7 mouse cellular contexts compared by ENCODE assay signal in the genomic region with DNA sequence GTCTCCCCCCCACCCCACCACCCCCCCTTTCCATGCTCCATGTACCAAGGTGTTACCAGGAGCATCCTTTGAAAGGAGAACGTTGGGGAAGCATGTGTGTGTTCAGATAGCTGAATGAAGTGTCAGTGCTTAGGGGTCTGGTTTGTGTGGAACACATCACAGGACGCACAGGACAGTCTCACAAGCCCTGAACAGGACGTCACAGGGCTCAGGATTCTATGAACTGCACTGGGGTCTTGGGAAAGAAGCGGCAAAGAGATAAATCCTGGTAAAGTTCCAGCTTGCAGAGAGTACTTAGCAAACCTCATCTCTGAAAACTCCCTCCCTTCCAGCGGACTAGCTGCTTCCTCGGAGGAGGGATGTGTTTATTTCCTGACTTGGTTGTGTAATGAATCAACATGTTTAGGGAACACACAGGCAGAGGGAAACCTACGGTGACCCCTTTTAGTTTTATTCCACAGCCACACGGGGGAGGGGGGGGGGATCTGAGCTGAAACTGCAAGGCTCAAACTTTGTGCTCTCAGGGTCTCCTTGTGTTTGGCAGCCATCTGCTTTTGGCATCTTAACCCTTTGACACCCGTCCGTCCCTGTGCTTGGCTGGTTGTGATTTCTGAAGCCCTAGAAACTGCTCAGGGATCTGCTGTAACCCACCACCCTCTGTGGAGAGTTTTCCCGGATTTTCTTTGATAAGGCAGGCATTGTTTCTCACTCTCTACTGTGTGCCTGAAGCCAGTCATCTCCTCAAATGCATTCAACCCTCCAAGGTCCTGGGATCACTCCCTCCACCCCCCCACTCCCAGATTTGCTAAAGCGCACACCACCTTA. TPM values are rescaled to one million over a fixed set of nuclear protein-coding genes. Genes with fewer than 3 reads are reported as not detected.
DNase-seq lines count a peak whose midpoint lies in the region; ATAC-seq and TF ChIP-seq lines count a peak whose summit lies in the region.

No protein-coding gene starts in this region.

- H3K36me3 ChIP-seq in lung, embryonic 16.5 days (ENCODE audit: control insufficient read depth, insufficient read depth, low read length): no peaks in the 10 kb centered on the region
- no peaks in the 10 kb centered on the region for H3K36me3 ChIP-seq in embryonic facial prominence, embryonic 13.5 days
- no peaks in the 10 kb centered on the region for H3K36me3 ChIP-seq in intestine, embryonic 16.5 days (ENCODE audit: control insufficient read depth, insufficient read depth, low read length)
- H3K36me3 ChIP-seq in stomach, embryonic 15.5 days: no peaks in the 10 kb centered on the region

- no peak overlapping the region for H3K27ac ChIP-seq in lung, embryonic 16.5 days (ENCODE audit: low read length)
- no peak overlapping the region for H3K27ac ChIP-seq in embryonic facial prominence, embryonic 13.5 days
- H3K27ac ChIP-seq in intestine, embryonic 16.5 days (ENCODE audit: low read length): peak overlapping the region; percentile 28; the same call in 1 of the 2 replicates
- H3K27ac ChIP-seq in stomach, embryonic 15.5 days: no peak overlapping the region

- H3K9me3 ChIP-seq in lung, embryonic 16.5 days (ENCODE audit: control insufficient read depth, low read length): no peaks in the 10 kb centered on the region
- H3K9me3 ChIP-seq in embryonic facial prominence, embryonic 13.5 days: no peaks in the 10 kb centered on the region
- H3K9me3 ChIP-seq in intestine, embryonic 16.5 days (ENCODE audit: control insufficient read depth, low read length): no peaks in the 10 kb centered on the region
- no peaks in the 10 kb centered on the region for H3K9me3 ChIP-seq in stomach, embryonic 15.5 days

- TF ChIP-seq CTCF in lung, adult 2 months (IDR thresholded peaks at IDR 0.05; ENCODE audit: insufficient read depth, low read length): no peak

- H3K9ac ChIP-seq in lung, embryonic 16.5 days (ENCODE audit: low read length): peak overlapping the region; percentile 24
- H3K9ac ChIP-seq in embryonic facial prominence, embryonic 13.5 days: 0 out of 2 replicates have a peak overlapping the region, but pooled peaks have one; percentile 32
- no peak overlapping the region for H3K9ac ChIP-seq in intestine, embryonic 16.5 days (ENCODE audit: low read depth, low read length)
- no peak overlapping the region for H3K9ac ChIP-seq in stomach, embryonic 15.5 days

- H3K4me2 ChIP-seq in lung, embryonic 16.5 days (ENCODE audit: low read depth, low read length): peak overlapping the region; percentile 57
- H3K4me2 ChIP-seq in embryonic facial prominence, embryonic 13.5 days: peak overlapping the region; percentile 78
- peak overlapping the region; percentile 58 for H3K4me2 ChIP-seq in intestine, embryonic 16.5 days (ENCODE audit: low read depth, low read length)
- H3K4me2 ChIP-seq in stomach, embryonic 15.5 days: peak overlapping the region; percentile 62

- H3K4me1 ChIP-seq in lung, embryonic 16.5 days (replicated peaks; ENCODE audit: control insufficient read depth, insufficient read depth, low read length): 0 out of 2 replicates have a peak, but pooled peaks cover 4% of the 10 kb centered on the region
- H3K4me1 ChIP-seq in lung, adult 2 months (ENCODE audit: control insufficient read depth, insufficient read depth, low read length): 0 out of 2 replicates have a peak, but pooled peaks cover 3% of the 10 kb centered on the region
- peaks cover 34% of the 10 kb centered on the region for H3K4me1 ChIP-seq in embryonic facial prominence, embryonic 13.5 days
- no peaks in the 10 kb centered on the region for H3K4me1 ChIP-seq in intestine, embryonic 16.5 days (ENCODE audit: control insufficient read depth, insufficient read depth, low read length)
- H3K4me1 ChIP-seq in stomach, embryonic 15.5 days: peaks cover 3% of the 10 kb centered on the region; the same call in 1 of the 2 replicates

- ATAC-seq in lung, embryonic 16.5 days (ENCODE audit: low read depth): peak; percentile 62
- no peak for ATAC-seq in embryonic facial prominence, embryonic 13.5 days (ENCODE audit: insufficient number of reproducible peaks, insufficient read depth, low FRiP score, low TSS enrichment, low read depth)
- ATAC-seq in intestine, embryonic 16.5 days: peak; percentile 60
- ATAC-seq in stomach, embryonic 15.5 days (ENCODE audit: insufficient read depth, low FRiP score, low read depth): peak; percentile 20; the same call in 1 of the 2 replicates

- WGBS in lung, embryonic 16.5 days: 3% methylated on average over 12 of the region's 12 CpGs
- WGBS in lung, adult 2 months: 9% methylated on average over 12 of the region's 12 CpGs
- 3% methylated on average over 12 of the region's 12 CpGs for WGBS in embryonic facial prominence, embryonic 13.5 days
- WGBS in intestine, embryonic 16.5 days: 6% methylated on average over 12 of the region's 12 CpGs
- 3% methylated on average over 12 of the region's 12 CpGs for WGBS in stomach, embryonic 15.5 days

- H3K27me3 ChIP-seq in lung, embryonic 16.5 days (ENCODE audit: control insufficient read depth, insufficient read depth, low read depth, low read length): peaks cover 7% of the 10 kb centered on the region
- peaks cover 46% of the 10 kb centered on the region for H3K27me3 ChIP-seq in embryonic facial prominence, embryonic 13.5 days
- peaks cover 11% of the 10 kb centered on the region; the same call in 1 of the 2 replicates for H3K27me3 ChIP-seq in intestine, embryonic 16.5 days (replicated peaks; ENCODE audit: control insufficient read depth, insufficient read depth, low read length)
- 0 out of 2 replicates have a peak, but pooled peaks cover 12% of the 10 kb centered on the region for H3K27me3 ChIP-seq in stomach, embryonic 15.5 days (replicated peaks)

- no peak for TF ChIP-seq POLR2A in lung, adult 2 months (IDR thresholded peaks at IDR 0.05; ENCODE audit: borderline replicate concordance, extremely low read depth, low read depth, low read length)

- peak overlapping the region; percentile 21 for H3K4me3 ChIP-seq in lung, embryonic 16.5 days (ENCODE audit: low read length)
- no peak overlapping the region for H3K4me3 ChIP-seq in lung, adult 2 months (replicated peaks; ENCODE audit: extremely low read depth, low read depth, low read length)
- peak overlapping the region; percentile 47 for H3K4me3 ChIP-seq in embryonic facial prominence, embryonic 13.5 days
- H3K4me3 ChIP-seq in intestine, embryonic 16.5 days (ENCODE audit: low read length): peak overlapping the region; percentile 42
- peak overlapping the region; percentile 16; the same call in 1 of the 2 replicates for H3K4me3 ChIP-seq in stomach, embryonic 15.5 days (replicated peaks)

- DNase-seq in lung, adult 2 months: no peak
- no peak for DNase-seq in adrenal gland, adult 2 months
- DNase-seq in adrenal gland, postnatal 36 days: no peak

RNA-seq across cellular contexts. Expression of gene Lrrtm3, which starts 3.3 kb away (rescaled TPM):
- polyA plus RNA-seq in lung, embryonic 16.5 days (2015; fragmentation: Nextera tagmentation; extraction: Ambion mirVana): 2.6 and 2.8 TPM in 2 replicates
- 0.11 and 0.24 TPM in 2 replicates for polyA plus RNA-seq in lung, adult 2 months (2012; rRNA removed)
- 9.9 and 13.1 TPM in 2 replicates for polyA plus RNA-seq in embryonic facial prominence, embryonic 13.5 days (2015; fragmentation: Nextera tagmentation; extraction: Ambion mirVana)
- 3.0 and 3.7 TPM in 2 replicates for polyA plus RNA-seq in intestine, embryonic 16.5 days (2015; fragmentation: Nextera tagmentation; extraction: Ambion mirVana)
- 3.9 and 4.6 TPM in 2 replicates for polyA plus RNA-seq in stomach, embryonic 15.5 days (2015; fragmentation: Nextera tagmentation; extraction: Ambion mirVana)
- total RNA-seq in adrenal gland, adult 2 months (2021): 1 to 10 TPM in 1 of 2 experiments, under 1 TPM in 1; 0.89 to 1.1 TPM
- 0.17 and 0.20 TPM in 2 replicates for polyA plus RNA-seq in adrenal gland, adult 2 months (2012; rRNA removed)
- under 1 TPM; 0.50 to 0.69 TPM for total RNA-seq in adrenal gland, postnatal 36 days (2021)

Comparison
In these comparisons a context has a peak if more than half of its experiments do, and no peak if none do; other contexts are left out.
1. H3K9ac ChIP-seq: peak in lung, embryonic 16.5 days (single experiment) and embryonic facial prominence, embryonic 13.5 days (single experiment); none in intestine, embryonic 16.5 days (single experiment) and stomach, embryonic 15.5 days (single experiment).
2. Peak in every context shown above with its lines, with median percentiles within 50 percentile points of each other: H3K4me2 ChIP-seq.